Mouse (Mus musculus): ENCODE measurements around the gene Ebp. TPM values are rescaled to one million over a fixed set of nuclear protein-coding genes. Genes with fewer than 3 reads are reported as not detected.

Gene Ebp
- 1 to 10 TPM; 8.4 to 9.0 TPM for total RNA-seq (2021)
- long read RNA-seq, experiment 1, transcript Ebp-201 (5 exons, 1,743 nt), result major isoform, 11 of 12 reads
- long read RNA-seq, experiment 1, partial matches to known transcripts, result 1 of 12 reads
- long read RNA-seq, experiment 1, other reads (novel, unspliced or antisense), result 0 of 12 reads
- long read RNA-seq, experiment 2, transcript Ebp-201 (5 exons, 1,743 nt), result major isoform, 10 of 12 reads
- long read RNA-seq, experiment 2, partial matches to known transcripts, result 1 of 12 reads
- long read RNA-seq, experiment 2, other reads (novel, unspliced or antisense), result 1 of 12 reads

GRCm38 (mm10) chrX:8193419-8193723, at the start of gene Ebp:
TSS of gene Ebp (minus strand) at chrX:8193512.
- intact Hi-C loops (cut with DNase I), result no loop called here
- DNase-seq, result no peak

DNA sequence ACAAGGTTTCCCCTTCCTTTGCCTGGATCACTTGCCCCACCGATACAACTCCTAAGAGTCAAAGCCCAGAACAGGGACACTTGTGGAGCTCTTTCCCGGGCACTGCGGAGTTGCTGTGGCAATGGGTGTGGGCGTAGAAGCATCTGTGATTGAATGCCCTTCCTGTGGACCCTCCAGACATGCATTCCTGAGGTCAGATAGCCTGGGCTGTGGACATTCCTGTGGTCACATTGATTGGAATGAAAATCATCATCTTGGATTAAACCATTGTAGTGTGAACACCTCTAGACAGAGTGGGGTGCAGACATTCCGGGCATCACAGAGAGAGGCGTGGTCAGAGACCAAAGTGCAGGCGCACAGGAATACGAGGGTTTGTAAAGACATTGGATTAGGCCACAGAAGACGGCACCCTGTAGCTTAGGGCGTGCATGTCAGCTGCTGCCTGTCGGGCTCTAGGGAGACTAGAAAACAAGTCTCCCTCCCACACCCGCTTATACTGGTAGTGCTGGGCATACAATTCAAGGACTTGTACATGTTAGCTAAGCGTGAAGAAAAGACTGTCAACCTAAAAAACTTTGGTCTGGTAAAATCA, 45.6 kb upstream of the Ebp start:
- no peak for DNase-seq
- intact Hi-C loops (cut with DNase I), result no loop called here

DNA sequence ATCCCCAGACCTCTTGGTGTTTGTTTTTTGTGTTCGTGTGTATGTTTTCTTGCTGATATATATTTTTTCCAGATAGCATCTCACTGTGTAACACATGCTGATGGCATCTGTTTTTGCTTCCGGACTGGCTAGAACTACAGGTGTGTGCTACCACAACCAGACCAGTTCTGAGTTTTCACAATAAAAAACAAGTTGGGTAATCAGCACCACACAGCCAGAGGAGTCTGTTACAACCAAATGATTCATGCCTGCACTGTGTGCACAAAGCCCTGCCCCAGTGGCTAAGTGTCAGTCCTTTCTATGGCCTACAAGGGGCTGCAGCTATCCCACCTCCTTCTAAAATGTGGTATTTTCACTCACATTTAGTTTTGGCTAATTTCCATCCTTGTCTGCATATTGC, 43.4 kb upstream of the Ebp start:
- no peak for DNase-seq
- intact Hi-C loops (cut with DNase I), result no loop called here

DNA sequence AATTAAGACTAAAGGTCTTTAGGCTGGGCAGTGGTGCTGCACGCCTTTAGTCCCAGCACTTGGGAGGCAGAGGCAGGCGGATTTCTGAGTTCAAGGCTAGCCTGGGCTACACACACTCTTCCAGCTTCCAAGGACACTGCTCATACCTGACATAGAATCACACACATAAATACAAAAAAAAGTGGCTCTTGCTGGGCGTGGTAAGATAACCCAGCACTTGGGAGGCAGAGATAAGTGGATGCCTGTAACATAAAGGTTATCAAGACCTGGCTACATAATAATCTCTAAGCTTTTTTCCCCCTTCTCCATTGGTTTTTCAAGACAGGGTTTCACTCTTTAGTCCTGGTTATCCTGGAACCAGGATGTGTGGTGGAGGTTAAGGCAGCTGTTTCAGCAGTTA, 40.3 kb upstream of the Ebp start:
- intact Hi-C loops (cut with DNase I), result no loop called here
- no peak for DNase-seq

GRCm38 (mm10) chrX:8230272-8230671, 37.0 kb upstream of the Ebp start:
- no peak for DNase-seq
- intact Hi-C loops (cut with DNase I), result no loop called here

- intact Hi-C loops (cut with DNase I), result no loop called here
- no peak for DNase-seq
Measured at GRCm38 (mm10) chrX:8223473-8223872, 30.2 kb upstream of the Ebp start.

GRCm38 (mm10) chrX:8222678-8223421, 29.5 kb upstream of the Ebp start:
- DNase-seq, result peak in 1 of 2 experiments; percentile 12
- intact Hi-C loops (cut with DNase I), result no loop called here

- DNase-seq, result no peak
- intact Hi-C loops (cut with DNase I), result no loop called here
Measured at GRCm38 (mm10) chrX:8222296-8222677, 29.0 kb upstream of the Ebp start.

- no peak for DNase-seq
- intact Hi-C loops (cut with DNase I), result no loop called here
Measured at GRCm38 (mm10) chrX:8219651-8220050, 26.3 kb upstream of the Ebp start.

GRCm38 (mm10) chrX:8218114-8218513, 24.8 kb upstream of the Ebp start:
- DNase-seq, result no peak
- intact Hi-C loops (cut with DNase I), result no loop called here

DNA sequence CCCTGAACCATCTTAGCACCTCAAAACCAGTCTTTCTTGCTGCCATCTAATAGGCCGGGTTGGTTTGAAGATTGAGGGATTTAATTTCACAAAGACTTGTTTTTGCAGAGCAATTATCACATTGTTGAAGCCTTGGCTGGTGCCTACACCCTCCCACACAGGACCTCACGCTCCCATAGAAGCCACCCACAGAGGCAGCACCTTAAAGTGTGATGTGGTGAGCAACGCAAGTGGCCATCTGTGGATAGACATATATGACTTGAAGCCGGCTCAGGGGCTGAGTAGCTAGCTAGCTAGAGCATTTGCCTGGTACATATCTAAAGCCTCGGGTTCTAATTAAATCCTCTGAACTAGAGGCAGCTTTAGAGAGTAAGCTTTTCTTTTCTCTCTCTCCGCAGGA, 24.1 kb upstream of the Ebp start:
- DNase-seq, result no peak
- intact Hi-C loops (cut with DNase I), result no loop called here

DNA sequence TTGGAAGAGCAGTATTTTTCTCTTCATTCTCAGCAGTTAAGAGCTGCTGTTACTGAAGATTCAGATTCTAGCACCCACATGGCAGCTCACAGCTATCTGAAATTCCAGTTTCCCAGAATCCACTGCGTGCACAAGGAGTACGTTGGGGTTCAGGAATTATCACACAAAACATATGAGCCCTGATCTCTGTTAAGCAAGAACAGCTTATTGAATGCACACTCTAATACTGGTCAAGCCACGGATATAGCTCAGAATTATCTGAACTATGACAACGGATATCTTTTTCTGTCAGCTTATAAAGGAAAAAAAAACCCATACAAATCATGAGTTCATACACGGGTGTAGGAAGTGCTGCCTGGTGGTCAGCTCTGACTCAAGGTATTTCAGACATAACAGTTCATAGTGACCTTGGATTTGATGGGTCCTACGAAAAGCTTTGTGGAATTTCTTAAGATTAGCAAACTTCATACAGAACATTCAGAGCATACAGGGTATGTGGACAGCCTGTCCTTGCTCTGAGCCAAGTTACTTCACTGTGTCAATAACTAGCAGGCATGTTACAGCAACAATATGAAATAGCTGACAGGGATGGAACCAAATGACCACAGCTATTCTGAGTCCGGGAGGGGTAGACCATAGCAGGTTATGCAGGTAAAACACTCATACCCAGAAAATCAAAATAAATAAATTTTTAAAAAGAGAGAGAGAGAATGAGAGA, 18.3 kb upstream of the Ebp start:
- no peak for DNase-seq
- intact Hi-C loops (cut with DNase I), result no loop called here

DNA sequence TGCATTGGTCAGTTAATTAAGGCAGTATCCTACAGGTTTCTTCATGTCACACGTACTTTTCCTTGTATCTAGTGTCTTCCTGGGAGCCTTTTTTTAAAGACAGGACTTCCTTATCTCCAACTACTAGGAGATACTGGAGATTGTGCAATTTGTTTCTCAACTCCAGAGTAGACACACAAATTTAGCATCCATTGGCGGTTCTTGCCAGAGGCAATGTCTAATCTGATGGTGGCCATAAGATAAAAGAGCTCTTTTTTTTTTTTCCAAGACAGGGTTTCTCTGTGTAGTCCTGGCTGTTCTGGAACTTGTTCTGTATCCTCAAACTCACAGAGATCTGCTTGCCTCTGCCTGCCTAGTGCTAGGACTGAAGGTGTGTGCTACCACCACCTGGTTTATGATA, 16.4 kb upstream of the Ebp start:
- intact Hi-C loops (cut with DNase I), result no loop called here
- DNase-seq, result no peak

DNA sequence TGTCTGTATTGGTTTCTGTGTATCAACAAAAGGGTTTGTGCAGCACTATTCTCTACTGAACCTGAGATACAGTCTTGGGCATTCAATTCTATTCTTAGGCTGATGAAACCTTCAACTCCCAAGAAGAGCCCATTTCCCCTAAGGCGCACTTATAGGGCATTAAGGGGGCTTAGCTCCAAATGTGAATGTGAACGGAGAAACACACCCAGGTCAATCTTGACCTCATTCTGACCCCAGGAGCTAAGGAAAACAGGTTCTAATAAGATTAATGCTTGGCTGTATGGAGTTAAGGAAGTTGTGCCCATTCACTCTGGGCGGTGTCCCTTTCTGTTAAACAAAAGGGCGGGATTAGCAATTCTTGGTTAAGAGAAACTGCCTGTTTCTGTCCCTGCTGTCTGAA, 13.9 kb upstream of the Ebp start:
- intact Hi-C loops (cut with DNase I), result no loop called here
- no peak for DNase-seq

GRCm38 (mm10) chrX:8206694-8207197, 13.4 kb upstream of the Ebp start:
- intact Hi-C loops (cut with DNase I), result no loop called here
- DNase-seq, result no peak

- peak; percentile 61 to 81 for DNase-seq
- intact Hi-C loops (cut with DNase I), result no loop called here
Measured at GRCm38 (mm10) chrX:8206015-8206693, 12.8 kb upstream of the Ebp start, which contains the start of gene Porcn. TSS of gene Porcn (minus strand) at chrX:8206525.

- DNase-seq, result no peak
- intact Hi-C loops (cut with DNase I), result no loop called here
Measured at GRCm38 (mm10) chrX:8205551-8205950, 12.2 kb upstream of the Ebp start.

DNA sequence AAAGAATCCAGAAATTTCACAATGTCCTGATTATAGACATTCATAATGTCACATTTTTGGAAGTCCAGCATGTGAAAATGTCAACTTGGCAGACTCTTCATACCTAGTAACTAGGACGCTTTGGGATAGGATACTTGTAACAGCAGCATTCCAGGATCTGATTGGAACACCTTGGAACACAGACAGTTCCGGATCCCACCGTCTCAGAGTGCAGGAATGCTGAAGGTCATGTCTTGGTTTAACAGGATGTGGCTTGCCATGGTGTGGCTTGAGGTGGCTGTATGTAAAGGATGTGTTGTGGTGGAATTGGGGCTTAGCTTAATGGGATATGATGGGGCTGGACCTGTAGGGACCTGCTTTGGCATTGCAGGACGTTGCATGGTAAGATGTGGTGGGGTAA, 11.8 kb upstream of the Ebp start:
- intact Hi-C loops (cut with DNase I), result no loop called here
- no peak for DNase-seq

DNA sequence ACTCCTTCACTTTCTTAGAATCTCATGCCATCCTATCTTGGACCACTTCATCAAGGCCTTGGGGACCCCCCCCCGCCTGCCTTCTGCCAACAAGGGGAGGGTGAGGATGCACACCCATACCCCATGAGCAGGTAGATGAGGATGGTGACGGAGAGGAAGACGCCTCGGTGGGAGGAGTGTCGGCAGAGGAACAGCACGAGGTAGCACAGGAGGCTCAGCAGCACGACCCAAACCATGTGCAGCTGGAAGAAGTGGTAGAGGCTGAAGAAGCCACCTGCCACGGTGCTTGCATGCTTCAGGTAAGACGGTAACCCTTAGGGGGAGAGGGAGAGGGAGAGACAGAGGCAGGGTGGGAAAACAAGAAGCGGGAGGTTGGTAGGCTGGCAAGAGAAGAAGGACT, 10.8 kb upstream of the Ebp start:
- DNase-seq, result no peak
- intact Hi-C loops (cut with DNase I), result no loop called here

DNA sequence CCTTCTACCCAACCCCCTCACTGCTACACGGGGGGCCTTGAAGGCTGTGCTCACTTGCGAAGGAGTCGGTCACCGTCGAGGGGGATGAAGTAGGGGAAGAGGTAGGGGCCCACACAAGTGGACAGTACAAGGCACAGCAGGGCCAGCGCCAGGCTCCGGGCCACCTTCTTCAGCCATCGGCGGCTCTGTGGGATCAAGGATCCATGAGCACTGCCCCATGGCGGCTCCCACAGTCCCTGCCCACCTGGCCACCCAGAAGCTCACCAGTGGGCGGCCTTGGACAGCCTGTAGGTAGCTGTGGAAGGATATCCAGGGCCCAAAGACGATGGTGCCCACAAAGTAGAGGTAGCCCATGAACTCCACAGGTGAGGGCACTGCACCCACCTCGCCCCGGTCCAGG, 9.8 kb upstream of the Ebp start:
- intact Hi-C loops (cut with DNase I), result no loop called here

More for the DNA sequence above, 9.8 kb upstream of the Ebp start:
- no peak for DNase-seq

All from gastrocnemius, postnatal 36 days (tissue).